Mouse (Mus musculus) ES-CJ7 (cell line): ENCODE measurements around the gene Arhgap36.

Experiments used
- DNase-seq: peaks from one replicate; pipeline ENCODE4 v3.0.0; 2011; ENCODE audit warnings: low read depth, low spot score

The Arhgap36 gene

DNA sequence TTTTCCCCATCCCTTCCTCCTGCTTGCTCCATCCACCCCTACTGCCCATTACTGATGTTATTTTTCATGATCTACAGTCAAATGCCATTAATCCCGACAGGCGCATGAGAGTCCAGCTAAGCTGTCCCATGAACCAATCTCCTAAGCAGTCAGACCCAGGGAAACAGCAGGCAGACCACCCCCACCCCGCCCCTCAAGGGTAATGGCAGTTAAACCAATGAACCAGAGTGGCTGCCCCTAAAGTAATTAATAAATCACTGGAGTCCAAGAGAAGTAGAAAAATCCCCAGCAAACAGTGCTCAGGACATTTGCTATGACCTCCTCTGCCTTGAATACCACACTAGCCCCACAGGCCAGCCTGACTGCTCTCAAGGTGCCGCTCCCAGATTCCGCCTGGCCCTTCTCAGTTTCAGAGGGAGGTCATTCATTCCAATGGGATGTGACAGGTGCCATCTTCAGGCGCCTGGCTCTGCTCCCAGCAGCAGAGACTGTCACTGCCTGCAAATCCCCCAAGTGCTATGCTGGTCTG lies at the start of gene Arhgap36:
Gene Arhgap36, plus strand, starts transcription at position 504 of the 529 bp plus-strand sequence.
- DNase-seq: no peak

DNA sequence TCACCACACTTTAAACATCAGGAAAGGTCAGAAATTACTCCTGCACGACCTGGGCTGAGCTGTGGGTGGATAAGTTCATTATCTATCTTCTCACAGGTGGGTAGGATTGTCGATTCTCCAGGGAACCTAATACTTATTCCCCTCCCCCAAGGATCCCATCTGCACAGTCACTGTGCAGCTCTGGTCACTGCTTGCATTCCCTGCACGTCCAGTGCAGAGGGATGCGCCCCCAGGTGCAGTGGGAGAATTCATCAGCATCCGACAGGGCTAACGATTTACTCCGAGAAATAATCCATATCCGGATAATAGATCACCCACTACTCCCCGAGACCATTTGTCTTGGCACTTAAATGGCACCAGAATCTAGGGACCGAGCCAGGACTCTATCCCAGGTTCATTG lies 6.0 kb upstream of the Arhgap36 start:
- no peak for DNase-seq

DNA sequence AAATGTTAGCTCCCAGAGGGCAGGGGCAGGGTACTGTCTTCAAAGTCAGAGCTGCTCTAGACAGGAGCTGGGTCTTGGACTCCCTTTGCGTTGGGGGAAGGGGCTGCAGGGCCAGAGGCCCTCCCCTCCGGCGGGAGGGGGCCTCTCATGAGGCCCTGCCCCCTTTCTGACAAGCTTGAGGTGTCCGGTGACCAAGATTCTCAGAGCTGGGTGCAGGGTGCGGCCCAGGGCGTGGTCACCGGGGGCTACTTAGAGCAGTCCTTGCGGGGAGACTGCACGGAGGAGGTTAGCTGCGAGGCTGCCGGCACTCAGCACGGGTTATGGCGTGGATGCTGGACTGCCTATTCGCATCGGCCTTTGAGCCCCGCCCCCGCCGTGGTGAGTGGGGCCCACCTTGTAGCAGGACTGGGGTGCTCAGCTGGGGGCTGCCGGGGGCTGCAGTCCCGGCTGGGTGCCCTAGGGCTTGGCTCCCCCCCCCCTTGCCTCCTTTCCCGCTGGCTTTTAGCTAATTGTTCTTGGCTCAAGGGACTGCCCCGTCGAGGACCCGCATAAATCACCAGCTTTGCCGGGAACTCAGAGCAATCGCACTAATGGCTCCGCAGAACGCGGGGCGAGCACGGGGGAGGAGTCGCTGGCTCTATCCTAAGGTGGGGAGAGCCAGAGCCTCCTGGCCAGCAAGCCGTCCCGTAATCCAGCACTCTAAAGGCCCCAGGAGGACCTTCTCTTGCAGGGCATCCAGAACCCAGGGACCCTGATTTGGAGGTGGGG lies 6.7 kb downstream of the Arhgap36 start:
- peak; percentile 20 for DNase-seq

DNA sequence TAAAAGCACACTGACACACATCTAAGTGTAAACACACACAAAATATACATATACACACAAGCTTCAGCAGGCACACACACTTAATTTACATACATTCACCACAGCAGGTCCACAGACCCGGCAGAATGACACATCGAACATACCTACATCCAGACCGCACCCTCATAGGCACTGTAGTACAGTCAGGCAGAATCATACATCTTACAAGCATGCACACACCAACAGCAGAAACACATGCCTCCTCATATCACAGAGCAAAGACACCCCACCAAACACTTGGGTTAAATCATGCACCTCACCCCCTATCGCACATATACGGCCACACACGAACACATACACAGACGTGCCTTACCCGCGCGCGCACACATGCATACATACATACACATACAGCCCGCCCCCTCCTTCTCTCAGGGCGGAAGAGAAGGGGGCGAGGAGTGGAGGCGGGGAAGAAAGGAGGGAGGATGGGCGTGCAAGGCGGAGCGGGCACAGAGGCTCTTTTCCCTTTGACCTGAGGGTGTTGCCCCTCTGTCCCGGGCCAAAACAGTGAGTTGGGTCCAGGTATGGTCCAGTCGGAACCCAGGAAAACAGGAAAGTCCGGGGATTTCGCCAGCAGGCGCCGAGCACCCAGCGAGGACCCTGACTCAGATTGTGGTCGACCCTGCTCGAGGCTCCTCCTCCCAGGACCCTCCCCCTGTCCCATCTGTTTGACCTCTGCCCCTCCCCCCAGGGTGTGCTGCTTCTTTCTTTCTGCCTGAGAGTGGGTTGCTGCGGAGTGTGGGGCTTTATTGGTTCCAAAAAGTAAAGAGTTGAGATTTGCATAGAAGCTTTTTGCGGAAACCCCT lies 16.4 kb downstream of the Arhgap36 start:
- DNase-seq: peak; percentile 14

DNA sequence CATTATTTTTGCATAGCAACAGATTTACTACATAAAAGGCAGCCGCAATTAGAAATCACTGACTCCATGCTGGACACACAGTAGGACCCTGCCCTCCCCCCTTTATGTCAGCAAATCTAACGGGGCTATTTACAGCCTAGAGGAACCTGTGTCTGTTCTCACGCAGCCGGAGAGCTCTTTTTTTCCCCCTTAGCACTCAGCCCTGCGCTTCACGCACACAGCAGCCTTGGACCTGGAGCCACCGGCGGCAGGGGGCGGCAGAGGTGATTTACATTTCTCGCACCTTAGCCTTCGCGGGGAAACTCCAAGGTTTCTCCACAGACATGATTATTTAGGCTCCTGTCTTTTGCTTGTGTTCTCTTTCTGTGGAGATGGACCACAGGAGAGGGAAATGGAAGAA lies 17.1 kb downstream of the Arhgap36 start:
- DNase-seq: peak; percentile 15

DNA sequence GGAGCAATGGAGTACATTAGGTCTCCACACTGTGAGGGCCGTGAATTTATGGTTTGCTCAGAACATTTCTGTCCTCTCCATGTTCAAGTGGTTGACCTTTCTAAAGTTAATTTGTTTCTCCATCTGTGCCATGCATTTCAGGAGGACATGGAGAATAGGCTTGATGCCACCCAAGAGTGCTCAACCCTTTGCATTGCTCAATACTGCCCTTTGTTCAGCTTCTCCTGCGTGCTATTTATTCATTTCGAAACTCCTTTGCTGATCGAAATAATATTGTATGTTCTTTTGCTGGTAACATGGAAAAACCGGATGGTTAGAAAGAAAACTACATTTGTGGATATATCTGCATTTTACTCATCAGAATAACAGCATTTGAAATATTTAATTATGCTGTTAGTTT lies 25.4 kb downstream of the Arhgap36 start:
- no peak for DNase-seq

DNA sequence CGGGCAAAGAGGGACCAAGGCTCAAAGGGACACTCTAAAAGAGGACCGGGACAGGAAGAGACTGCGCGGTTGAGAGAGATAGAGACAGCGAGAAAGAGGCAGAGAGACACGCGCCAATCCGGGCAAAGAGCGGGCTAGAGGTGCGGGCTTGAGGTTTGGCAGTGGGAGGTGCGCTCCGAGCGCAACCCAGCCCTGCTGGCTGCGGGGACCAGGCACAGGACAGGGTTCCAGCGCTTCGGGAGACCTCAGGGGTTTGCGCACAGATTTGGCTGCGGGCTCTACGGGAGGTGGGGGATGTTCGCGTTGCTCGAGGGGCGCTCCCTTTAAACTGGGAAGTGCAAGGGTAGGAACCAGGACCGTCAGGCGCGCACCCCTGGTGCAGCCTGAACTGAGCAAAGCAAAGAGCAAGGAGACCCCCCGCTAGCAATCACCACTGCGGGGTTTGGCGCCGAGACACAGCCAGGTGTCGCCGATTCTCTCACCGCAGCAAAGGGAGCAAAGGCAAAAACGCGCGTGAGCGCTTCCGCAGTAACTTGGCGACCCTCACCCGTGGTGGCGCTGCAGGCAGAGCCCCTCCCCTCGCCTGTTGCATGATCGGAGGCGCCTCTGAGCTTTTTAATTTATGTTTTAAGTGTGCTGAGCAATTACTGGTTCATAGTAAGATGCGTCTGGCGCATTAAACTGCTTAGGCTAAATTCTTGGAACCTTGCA lies 30.1 kb downstream of the Arhgap36 start:
- peak; percentile 4 for DNase-seq
